Mouse (Mus musculus) testis, adult 2 months (tissue): ENCODE measurements around the gene Prok1. TPM values are rescaled to one million over a fixed set of nuclear protein-coding genes. Genes with fewer than 3 reads are reported as not detected.

Experiments
- H3K27ac ChIP-seq: fragments of 200-500 bp; 2 replicates; pipeline ENCODE4 v1.5.1; 2012; ENCODE audit warnings: low read depth, low read length; ENCODE audit not compliant: control insufficient read depth, insufficient read depth
- H3K27me3 ChIP-seq: fragments of 200-500 bp; 2 replicates; pipeline ENCODE4 v1.6.1; 2012; ENCODE audit warnings: mild to moderate bottlenecking, low read length, moderate library complexity; ENCODE audit not compliant: control insufficient read depth, insufficient read depth
- H3K36me3 ChIP-seq: fragments of 200-500 bp; 2 replicates; pipeline ENCODE4 v1.6.1; 2012; ENCODE audit warnings: mild to moderate bottlenecking, low read length; ENCODE audit not compliant: control insufficient read depth, insufficient read depth
- H3K4me1 ChIP-seq: fragments of 200-500 bp; 2 replicates; pipeline ENCODE4 v1.6.1; 2012; ENCODE audit warnings: low read length; ENCODE audit not compliant: control insufficient read depth, insufficient read depth
- H3K4me3 ChIP-seq: fragments of 200-500 bp; 2 replicates; pipeline ENCODE4 v1.5.1; 2012; ENCODE audit warnings: low read depth, mild to moderate bottlenecking, low read length, moderate library complexity, mixed read lengths; ENCODE audit not compliant: control insufficient read depth
- CTCF ChIP-seq: fragments of 200-500 bp; IDR thresholded peaks from 2 replicates; pipeline ENCODE4 v1.5.1; 2012; ENCODE audit warnings: low read depth, mild to moderate bottlenecking, inconsistent platforms, low read length, moderate library complexity; ENCODE audit not compliant: control insufficient read depth, insufficient read depth, insufficient replicate concordance
- POLR2A ChIP-seq: fragments of 200-500 bp; IDR thresholded peaks from 2 replicates; pipeline ENCODE4 v1.6.1; 2012; ENCODE audit warnings: low read depth, mild to moderate bottlenecking, inconsistent platforms, low read length, moderate library complexity; ENCODE audit not compliant: control insufficient read depth
- polyA plus RNA-seq: library from polyadenylated mRNA; depleted of rRNA; stranded (reverse); fragments of >200 nt; gene quantifications from 2 replicates; pipeline ENCODE4 v1.2.3, GENCODE M21; 2012

The Prok1 gene
- polyA plus RNA-seq, 1 experiment, result not detected

DNA sequence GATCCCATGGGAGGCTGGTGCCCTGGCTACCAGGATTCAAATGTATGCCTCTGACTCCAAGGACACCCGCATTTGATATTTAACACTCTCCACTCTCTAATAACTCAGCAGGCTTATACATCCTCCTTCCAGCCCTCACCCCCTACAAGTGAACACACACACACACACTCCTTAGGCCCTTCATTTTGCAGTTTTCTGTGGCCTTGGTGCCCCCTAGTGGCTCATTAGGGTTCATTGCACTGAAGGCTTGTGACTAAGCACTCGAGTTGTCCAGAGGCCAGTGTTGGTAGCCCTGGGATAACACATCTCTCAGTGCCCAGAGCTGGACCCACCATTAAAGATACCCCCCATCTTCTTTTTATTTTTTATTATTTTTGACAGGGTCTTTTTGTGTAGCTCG, 34.3 kb upstream of the Prok1 start:
- no peaks in the 10 kb centered on the region for H3K36me3 ChIP-seq
- no peak overlapping the region for H3K4me3 ChIP-seq
- no peaks in the 10 kb centered on the region for H3K27me3 ChIP-seq
- TF ChIP-seq POLR2A, result no peak
- TF ChIP-seq CTCF, result peak; percentile 48; the same call in 1 of the 2 replicates
- H3K4me1 ChIP-seq, result peaks cover 8% of the 10 kb centered on the region
- no peak overlapping the region for H3K27ac ChIP-seq

DNA sequence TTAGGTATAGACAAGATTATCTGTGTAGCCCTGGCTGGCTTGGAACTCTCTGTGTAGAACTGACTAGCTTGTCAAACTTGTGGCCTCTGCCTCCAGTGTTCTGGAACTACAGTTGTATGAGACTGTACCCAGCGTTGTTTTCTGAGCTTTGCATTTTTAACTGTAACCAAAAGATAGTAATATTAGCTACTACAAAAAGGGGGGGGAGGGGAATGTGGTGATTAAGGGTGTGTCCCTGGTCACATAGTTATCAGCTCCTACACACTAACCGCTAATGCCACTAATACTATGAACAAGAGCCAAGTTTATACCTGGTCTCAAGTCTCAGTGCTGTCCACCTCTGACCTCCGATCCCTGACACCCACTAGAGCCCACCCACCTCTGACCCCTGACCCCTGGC, 32.9 kb upstream of the Prok1 start:
- TF ChIP-seq CTCF (no peak), POLR2A (no peak)
- Histone ChIP-seq H3K27me3 (no peaks in the 10 kb centered on the region), H3K4me1 (no peaks in the 10 kb centered on the region), H3K27ac (no peak overlapping the region), H3K4me3 (no peak overlapping the region), H3K36me3 (no peaks in the 10 kb centered on the region)

DNA sequence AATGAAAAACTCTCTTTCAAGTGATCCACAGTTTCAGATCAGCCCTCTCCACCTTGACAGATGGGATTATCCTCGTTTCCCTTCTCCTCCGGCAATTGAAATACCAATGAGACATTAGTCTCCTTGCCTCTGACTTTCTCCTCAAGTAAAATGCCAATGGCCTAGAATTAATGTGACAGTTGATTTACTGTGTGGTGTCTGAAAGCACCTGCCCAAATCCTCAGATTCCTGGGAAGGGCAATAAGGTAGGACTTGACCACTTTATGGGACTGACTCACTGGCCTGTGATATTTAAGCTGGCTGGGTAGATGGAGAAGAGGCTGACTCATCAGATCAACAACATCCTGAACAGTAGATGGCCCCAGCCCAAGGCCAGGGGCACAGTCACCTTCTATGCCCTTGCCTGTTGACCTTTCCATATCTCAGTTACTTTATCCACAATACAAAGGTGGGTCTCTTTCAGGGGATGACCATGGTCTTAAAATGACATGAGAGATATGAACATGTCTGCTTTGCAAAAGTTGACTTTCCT, 27.4 kb upstream of the Prok1 start:
- Histone ChIP-seq H3K4me3 (no peak overlapping the region), H3K27me3 (no peaks in the 10 kb centered on the region), H3K4me1 (no peaks in the 10 kb centered on the region), H3K36me3 (no peaks in the 10 kb centered on the region), H3K27ac (no peak overlapping the region)
- TF ChIP-seq CTCF, result no peak
- no peak for TF ChIP-seq POLR2A

DNA sequence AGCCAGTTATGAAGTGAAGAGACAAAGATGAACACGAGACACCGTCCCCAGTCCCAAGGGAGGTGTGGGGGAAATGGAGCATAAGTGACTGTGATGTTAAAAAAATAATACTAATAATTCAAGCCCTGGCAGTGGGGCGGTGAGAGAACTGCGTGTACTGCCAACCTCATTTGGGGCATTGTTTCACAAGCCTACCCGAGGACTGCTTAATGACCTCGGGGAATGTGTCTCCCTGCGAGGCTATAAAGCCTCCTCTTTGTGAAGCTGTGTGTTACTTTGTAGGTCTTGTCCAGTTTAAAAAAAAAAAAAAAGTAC, 22.3 kb upstream of the Prok1 start:
- Histone ChIP-seq H3K27me3 (no peaks in the 10 kb centered on the region), H3K4me1 (peaks cover 2% of the 10 kb centered on the region; the same call in 1 of the 2 replicates), H3K36me3 (no peaks in the 10 kb centered on the region), H3K27ac (peak overlapping the region; percentile 40; the same call in 1 of the 2 replicates), H3K4me3 (no peak overlapping the region)
- TF ChIP-seq CTCF, result no peak
- no peak for TF ChIP-seq POLR2A

DNA sequence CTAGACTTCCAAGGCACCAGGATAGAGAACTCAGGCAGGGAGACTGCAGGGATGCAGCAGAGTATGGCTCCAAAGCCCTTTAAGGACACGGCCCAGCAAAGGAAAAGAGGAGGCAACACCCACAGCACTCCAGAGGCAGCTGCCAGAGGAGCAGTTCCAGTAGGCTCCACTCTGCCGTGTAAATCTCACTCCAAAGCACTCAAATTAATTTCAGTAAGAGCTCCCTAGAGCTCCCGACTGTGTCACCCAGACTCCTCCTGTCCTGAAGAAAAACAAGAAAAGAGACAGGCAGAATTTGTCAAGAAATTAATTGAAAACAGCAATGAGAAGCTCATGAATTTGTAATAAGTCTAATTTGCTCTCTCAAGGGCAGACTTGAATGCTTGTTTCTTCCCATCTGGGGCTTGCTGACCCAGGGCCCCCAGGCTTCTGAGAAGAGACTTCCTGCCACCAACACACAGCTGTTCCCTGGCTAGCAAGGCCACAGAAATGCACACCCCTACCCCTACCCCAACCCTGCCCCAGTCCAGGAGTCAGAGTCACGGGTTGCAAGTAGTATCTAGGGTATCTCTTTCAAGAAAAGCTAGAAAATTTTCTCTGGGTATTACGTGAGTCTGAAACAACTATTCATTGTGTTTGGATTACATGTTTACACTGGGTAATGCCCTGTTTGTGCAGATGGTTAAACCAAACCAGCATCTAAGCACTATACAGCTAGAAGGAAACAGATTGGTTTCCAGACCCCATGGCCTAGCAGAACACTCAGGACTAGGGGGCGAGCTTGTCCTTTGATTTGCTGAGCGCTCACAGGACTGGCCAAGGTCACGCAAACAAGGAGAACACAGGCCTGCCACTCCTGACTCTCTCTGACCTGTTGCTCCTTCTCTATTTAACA, 21.7 kb upstream of the Prok1 start:
- Histone ChIP-seq H3K4me1 (peaks cover 2% of the 10 kb centered on the region; the same call in 1 of the 2 replicates), H3K36me3 (no peaks in the 10 kb centered on the region), H3K27me3 (no peaks in the 10 kb centered on the region), H3K27ac (peak overlapping the region; percentile 40), H3K4me3 (no peak overlapping the region)
- TF ChIP-seq POLR2A (no peak), CTCF (no peak)

DNA sequence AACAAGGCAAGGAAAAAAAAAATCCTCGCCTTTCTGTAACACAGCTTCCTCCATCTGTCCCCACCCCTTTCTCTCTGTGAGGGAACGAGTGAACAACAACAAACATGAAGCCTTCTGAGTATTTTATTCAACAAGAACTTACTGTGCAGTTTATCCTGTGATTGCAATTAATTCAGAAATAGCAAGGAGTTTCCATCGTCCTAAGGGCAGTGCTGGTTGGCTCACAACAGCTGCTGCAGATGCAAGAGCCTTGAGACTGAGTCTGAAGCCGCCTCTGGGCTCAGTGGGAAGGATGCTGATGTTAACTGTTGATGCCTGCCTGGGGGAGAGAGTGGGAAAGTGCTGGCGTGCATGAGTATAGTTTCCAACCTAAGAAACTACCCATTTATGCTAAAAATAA, 18.4 kb upstream of the Prok1 start:
- H3K4me1 ChIP-seq, result peaks cover 2% of the 10 kb centered on the region; the same call in 1 of the 2 replicates
- H3K27ac ChIP-seq, result no peak overlapping the region
- H3K36me3 ChIP-seq, result no peaks in the 10 kb centered on the region
- no peaks in the 10 kb centered on the region for H3K27me3 ChIP-seq
- H3K4me3 ChIP-seq, result no peak overlapping the region
- TF ChIP-seq POLR2A, result no peak
- TF ChIP-seq CTCF, result no peak

DNA sequence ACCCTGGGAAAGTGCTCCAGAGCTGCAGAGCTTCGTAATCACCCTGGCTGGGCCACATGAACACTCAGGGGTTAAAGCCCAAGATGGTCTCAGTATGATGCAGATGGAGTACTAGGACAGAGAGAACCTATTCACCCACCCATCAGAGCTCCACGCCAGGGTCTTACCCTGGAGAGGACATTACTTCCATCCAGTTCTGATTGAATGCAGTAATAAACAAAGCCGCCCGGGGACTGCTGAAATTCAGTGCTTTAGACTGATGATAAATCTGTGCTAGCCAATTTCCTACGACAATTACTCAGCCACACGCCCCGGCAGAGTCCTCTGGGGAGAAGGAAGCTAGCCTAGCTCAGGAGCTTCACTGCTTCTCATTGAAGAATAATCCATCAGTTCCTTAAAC, 17.2 kb upstream of the Prok1 start:
- no peaks in the 10 kb centered on the region for H3K36me3 ChIP-seq
- TF ChIP-seq POLR2A (no peak), CTCF (no peak)
- no peaks in the 10 kb centered on the region for H3K27me3 ChIP-seq
- H3K4me1 ChIP-seq, result peaks cover 2% of the 10 kb centered on the region; the same call in 1 of the 2 replicates
- H3K27ac ChIP-seq, result no peak overlapping the region
- no peak overlapping the region for H3K4me3 ChIP-seq
